Mouse (Mus musculus): ENCODE results near the gene Gm49318.

GRCm38 (mm10) chr9:22086012-22086411 lies 15.0 kb upstream of the Gm49318 start:
- TF ChIP-seq CTCF (IDR thresholded peaks at IDR 0.05; ENCODE audit: control insufficient read depth, insufficient read depth, insufficient replicate concordance, low read depth, low read length) (no peak), POLR2A (IDR thresholded peaks at IDR 0.05; ENCODE audit: control insufficient read depth, low read depth, low read length) (no peak)
